Comparison of ENCODE assay signal across 9 mouse cellular contexts in the genomic region with DNA sequence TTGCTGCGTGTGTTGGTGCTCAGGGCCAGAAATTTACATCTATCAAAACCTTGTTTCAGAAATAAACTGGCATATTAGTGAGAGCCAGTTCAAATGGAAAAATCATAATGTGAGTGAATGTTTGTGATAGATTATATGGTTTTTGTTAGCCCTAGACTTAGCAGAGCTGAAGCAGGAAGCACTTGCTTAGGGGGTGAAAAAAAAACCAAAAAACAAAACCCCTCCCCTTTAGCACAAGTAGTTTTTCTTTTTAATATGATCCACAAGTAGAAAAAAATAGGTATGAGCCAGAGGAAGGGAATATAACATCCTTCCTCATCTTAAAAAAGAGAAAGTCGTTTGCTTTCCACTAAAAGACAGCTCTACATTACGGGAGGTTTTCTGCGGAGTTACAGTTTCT. TPM values are rescaled to one million over a fixed set of nuclear protein-coding genes. Genes with fewer than 3 reads are reported as not detected.
DNase-seq lines count a peak whose midpoint lies in the region; ATAC-seq and TF ChIP-seq lines count a peak whose summit lies in the region.
"Had no signal": no experiment of that assay in that cellular context is flagged by ENCODE, and none has a peak within 500 bp of the region (broad histone marks: within the 10 kb centered on the region; RNA-seq: fewer than 3 reads in every experiment).

No protein-coding gene starts in this region.

- DNase-seq in spleen, adult 2 months (ENCODE audit: low read depth in 1 of 2, low spot score in 2 of 2): no peak
- DNase-seq in spleen, postnatal 14 days (ENCODE audit: low spot score in 2 of 2): no peak
- no peak for DNase-seq in liver, embryonic 11.5 days (ENCODE audit: low spot score)
- DNase-seq in urinary bladder, postnatal 4 days (ENCODE audit: low spot score in 2 of 2): no peak
- DNase-seq in gastrocnemius, postnatal 14 days: no peak
- DNase-seq in kidney, adult 9 months: no peak
- DNase-seq: cerebellum, adult 8-10 months had no signal

- 19% methylated on average over 4 of the region's 4 CpGs for WGBS in spleen, adult 2 months
- 36% methylated on average over 4 of the region's 4 CpGs for WGBS in liver, embryonic 11.5 days

- intact Hi-C loops in gastrocnemius, postnatal 14 days (cut with DNase I; ENCODE audit: low total_unique reads): no loop called here

- no peak for TF ChIP-seq POLR2A in spleen, adult 2 months (IDR thresholded peaks at IDR 0.05; ENCODE audit: low read depth, low read length)

- peak overlapping the region; percentile 84 for H3K4me2 ChIP-seq in liver, embryonic 11.5 days

- H3K4me1 ChIP-seq in erythroblast, embryonic 14.5 days (ENCODE audit: control insufficient read depth): peaks cover 50% of the 10 kb centered on the region
- H3K4me1 ChIP-seq in spleen, adult 2 months (ENCODE audit: control insufficient read depth, insufficient read depth, insufficient read length): no peaks in the 10 kb centered on the region
- peaks cover 12% of the 10 kb centered on the region for H3K4me1 ChIP-seq in liver, embryonic 11.5 days (replicated peaks; ENCODE audit: control insufficient read depth, insufficient read depth, low read length)

- no peak for TF ChIP-seq CTCF in spleen, adult 2 months (IDR thresholded peaks at IDR 0.05; ENCODE audit: extremely low read depth, insufficient read depth, insufficient read length, insufficient replicate concordance)

- H3K36me3 ChIP-seq in erythroblast, embryonic 14.5 days (ENCODE audit: control insufficient read depth): peaks cover 51% of the 10 kb centered on the region
- peaks cover 23% of the 10 kb centered on the region for H3K36me3 ChIP-seq in spleen, adult 2 months (ENCODE audit: control insufficient read depth, insufficient read depth, low read length)
- H3K36me3 ChIP-seq in liver, embryonic 11.5 days (ENCODE audit: control insufficient read depth, insufficient read depth, low read length): peaks cover 14% of the 10 kb centered on the region

- no peaks in the 10 kb centered on the region for H3K9me3 ChIP-seq in erythroblast, embryonic 14.5 days (ENCODE audit: control insufficient read depth, low read length)
- H3K9me3 ChIP-seq in liver, embryonic 11.5 days (ENCODE audit: control insufficient read depth, low read length): no peaks in the 10 kb centered on the region

- peak overlapping the region; percentile 100 for H3K9ac ChIP-seq in liver, embryonic 11.5 days (ENCODE audit: low read depth, low read length)

- no peaks in the 10 kb centered on the region for H3K27me3 ChIP-seq in erythroblast, embryonic 14.5 days (ENCODE audit: control insufficient read depth)
- H3K27me3 ChIP-seq in spleen, adult 2 months (ENCODE audit: control insufficient read depth, insufficient read depth, low read length): no peaks in the 10 kb centered on the region
- no peaks in the 10 kb centered on the region for H3K27me3 ChIP-seq in liver, embryonic 11.5 days (replicated peaks; ENCODE audit: control insufficient read depth, insufficient read depth, low read length)

- H3K4me3 ChIP-seq in erythroblast, embryonic 14.5 days (replicated peaks): peak overlapping the region; percentile 74
- H3K4me3 ChIP-seq in spleen, adult 2 months (ENCODE audit: extremely low read depth, insufficient read depth, insufficient read length): peak overlapping the region; percentile 40; the same call in 1 of the 2 replicates
- peak overlapping the region; percentile 95 for H3K4me3 ChIP-seq in liver, embryonic 11.5 days (ENCODE audit: low read depth, low read length)

- H3K27ac ChIP-seq in spleen, adult 2 months (ENCODE audit: insufficient read depth, low read length): no peak overlapping the region
- H3K27ac ChIP-seq in liver, embryonic 11.5 days (ENCODE audit: low read depth, low read length): 0 out of 2 replicates have a peak overlapping the region, but pooled peaks have one; percentile 8

- ATAC-seq in erythroblast, adult 5-6 weeks (replicated peaks; ENCODE audit: low FRiP score, poor library complexity, severe bottlenecking): no peak
- no peak for ATAC-seq in liver, embryonic 11.5 days (replicated peaks; ENCODE audit: low FRiP score)

RNA-seq across cellular contexts. Expression of gene Nusap1, which starts 22.8 kb away (rescaled TPM):
- 1.8 and 1.9 TPM in 2 replicates for polyA plus RNA-seq in erythroblast, embryonic 14.5 days (2012)
- 111 and 117 TPM in 2 replicates for total RNA-seq in erythroblast, adult 5-6 weeks (2015; ENCODE audit: low replicate concordance)
- 137 and 150 TPM in 2 replicates for total RNA-seq in erythroblast, adult 5-6 weeks (2017; ENCODE audit: low replicate concordance)
- polyA plus RNA-seq in spleen, adult 2 months (2012; rRNA removed): 1.3 and 1.7 TPM in 2 replicates
- 76.5 and 88.3 TPM in 2 replicates for polyA plus RNA-seq in liver, embryonic 11.5 days (2014; fragmentation: Nextera tagmentation; extraction: Ambion mirVana)
- total RNA-seq in gastrocnemius, postnatal 14 days (2021): 1 to 10 TPM; 3.1 TPM

RNA-seq across cellular contexts. Expression of gene Oip5, which starts 23.0 kb away (rescaled TPM):
- 3.6 and 6.2 TPM in 2 replicates for polyA plus RNA-seq in erythroblast, embryonic 14.5 days (2012)
- 32.4 and 64.9 TPM in 2 replicates for total RNA-seq in erythroblast, adult 5-6 weeks (2015; ENCODE audit: low replicate concordance)
- 62.0 and 66.3 TPM in 2 replicates for total RNA-seq in erythroblast, adult 5-6 weeks (2017; ENCODE audit: low replicate concordance)
- polyA plus RNA-seq in spleen, adult 2 months (2012; rRNA removed): 3.7 and 7.2 TPM in 2 replicates
- 42.0 and 47.7 TPM in 2 replicates for polyA plus RNA-seq in liver, embryonic 11.5 days (2014; fragmentation: Nextera tagmentation; extraction: Ambion mirVana)
- 1 to 10 TPM in 1 of 2 experiments, under 1 TPM in 1; 0.82 to 1.2 TPM for total RNA-seq in gastrocnemius, postnatal 14 days (2021)

RNA-seq across cellular contexts. Expression of gene Chp1, which starts 47.8 kb away (rescaled TPM):
- 2.0 and 2.3 TPM in 2 replicates for polyA plus RNA-seq in erythroblast, embryonic 14.5 days (2012)
- 84.4 and 108 TPM in 2 replicates for total RNA-seq in erythroblast, adult 5-6 weeks (2015; ENCODE audit: low replicate concordance)
- total RNA-seq in erythroblast, adult 5-6 weeks (2017; ENCODE audit: low replicate concordance): 111 and 170 TPM in 2 replicates
- 34.9 and 39.0 TPM in 2 replicates for polyA plus RNA-seq in spleen, adult 2 months (2012; rRNA removed)
- polyA plus RNA-seq in liver, embryonic 11.5 days (2014; fragmentation: Nextera tagmentation; extraction: Ambion mirVana): 40.1 and 42.2 TPM in 2 replicates
- 10 to 100 TPM; 53.3 to 60.3 TPM for total RNA-seq in gastrocnemius, postnatal 14 days (2021)

RNA-seq across cellular contexts. Expression of gene Exd1, which starts 47.9 kb away (rescaled TPM):
- polyA plus RNA-seq in erythroblast, embryonic 14.5 days (2012): not detected in 2 replicates
- not detected in 2 replicates for total RNA-seq in erythroblast, adult 5-6 weeks (2015; ENCODE audit: low replicate concordance)
- not detected in 2 replicates for total RNA-seq in erythroblast, adult 5-6 weeks (2017; ENCODE audit: low replicate concordance)
- 0.09 and 0.12 TPM in 2 replicates for polyA plus RNA-seq in spleen, adult 2 months (2012; rRNA removed)
- polyA plus RNA-seq in liver, embryonic 11.5 days (2014; fragmentation: Nextera tagmentation; extraction: Ambion mirVana): 0.25 and 0.29 TPM in 2 replicates
- total RNA-seq in gastrocnemius, postnatal 14 days (2021): under 1 TPM; 0.13 to 0.35 TPM

Comparison
In these comparisons a context has a peak if more than half of its experiments do, and no peak if none do; other contexts are left out.
1. H3K4me3 ChIP-seq: peak in every context shown above with its lines; median percentile 95 in liver, embryonic 11.5 days; 74 in erythroblast, embryonic 14.5 days; 40 in spleen, adult 2 months.
2. RNA of gene Nusap1, which starts 22.8 kb away (polyA plus RNA-seq): 76.5 to 88.3 TPM in liver, embryonic 11.5 days; 1.8 to 1.9 TPM in erythroblast, embryonic 14.5 days and 1.3 to 1.7 TPM in spleen, adult 2 months; every median in the first group is over 10 times any median in the second.
3. RNA of gene Chp1, which starts 47.8 kb away (polyA plus RNA-seq): 40.1 to 42.2 TPM in liver, embryonic 11.5 days and 34.9 to 39.0 TPM in spleen, adult 2 months; 2.0 to 2.3 TPM in erythroblast, embryonic 14.5 days; every median in the first group is over 10 times any median in the second.